Mouse (Mus musculus): ENCODE results near the gene Med13.
"Not testable (repeated sequence)": the region's sequence is repeated elsewhere in the genome, so short reads cannot be mapped to it uniquely, and the experiment has no call there.

The Med13 gene

DNA sequence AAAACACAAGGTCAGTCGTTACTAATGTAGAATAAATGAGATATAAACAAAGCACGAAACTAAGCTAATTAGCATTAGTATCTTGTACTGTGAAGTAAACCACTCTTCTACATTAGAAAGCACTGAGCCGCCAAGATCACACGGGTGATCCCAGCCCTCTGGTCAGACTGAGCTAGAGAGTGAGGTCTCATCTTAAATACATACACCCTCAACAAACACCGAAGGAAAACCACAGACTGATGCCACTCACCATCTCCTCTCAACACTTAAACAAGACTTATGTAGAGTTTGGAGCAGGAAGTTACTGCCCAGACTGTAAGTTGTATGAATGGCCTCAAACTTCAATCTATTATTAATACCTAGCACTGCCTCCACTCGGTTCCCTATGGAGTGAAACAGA lies 47.1 kb downstream of the Med13 start:
- no peak for DNase-seq (ENCODE audit: inconsistent ontology term)

GRCm38 (mm10) chr11:86292201-86292600 lies 65.2 kb downstream of the Med13 start:
- not testable (repeated sequence) for DNase-seq (ENCODE audit: inconsistent ontology term)

DNA sequence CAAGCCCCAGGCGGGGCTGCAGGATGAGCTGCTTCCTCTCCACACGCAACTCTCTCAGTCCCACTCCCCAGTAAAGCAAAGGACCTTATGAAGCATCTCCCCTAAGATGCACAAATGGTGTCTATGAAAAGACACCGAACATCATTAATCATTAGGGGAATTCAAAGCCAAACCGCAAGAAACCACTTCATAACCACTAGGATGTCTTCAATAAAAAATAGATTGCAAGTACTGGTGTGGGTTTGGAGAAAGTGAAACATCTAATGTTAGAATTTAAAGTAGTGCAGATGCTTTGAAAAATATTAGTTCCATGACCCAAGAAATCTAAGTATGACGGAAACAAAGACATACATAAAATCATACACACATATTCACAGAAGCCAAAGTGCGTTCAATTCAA lies 65.7 kb downstream of the Med13 start:
- no peak for DNase-seq (ENCODE audit: inconsistent ontology term)

GRCm38 (mm10) chr11:86285729-86286128 lies 71.7 kb downstream of the Med13 start:
- DNase-seq (ENCODE audit: inconsistent ontology term), result no peak

- no peak for DNase-seq (ENCODE audit: inconsistent ontology term)
Measured at GRCm38 (mm10) chr11:86278442-86279102, 78.8 kb downstream of the Med13 start.

- DNase-seq (ENCODE audit: inconsistent ontology term), result peak; percentile 96
Measured at GRCm38 (mm10) chr11:86257460-86258076, 99.8 kb downstream of the Med13 start, which contains the start of gene Ints2. Gene Ints2 (minus strand): TSS chr11:86257575.

- no peak for DNase-seq (ENCODE audit: inconsistent ontology term)
Measured at GRCm38 (mm10) chr11:86257054-86257453, 100.3 kb downstream of the Med13 start.

GRCm38 (mm10) chr11:86253342-86253741 lies 104.1 kb downstream of the Med13 start:
- DNase-seq (ENCODE audit: inconsistent ontology term), result no peak

GRCm38 (mm10) chr11:86232446-86232845 lies 125.0 kb downstream of the Med13 start:
- no peak for DNase-seq (ENCODE audit: inconsistent ontology term)

DNA sequence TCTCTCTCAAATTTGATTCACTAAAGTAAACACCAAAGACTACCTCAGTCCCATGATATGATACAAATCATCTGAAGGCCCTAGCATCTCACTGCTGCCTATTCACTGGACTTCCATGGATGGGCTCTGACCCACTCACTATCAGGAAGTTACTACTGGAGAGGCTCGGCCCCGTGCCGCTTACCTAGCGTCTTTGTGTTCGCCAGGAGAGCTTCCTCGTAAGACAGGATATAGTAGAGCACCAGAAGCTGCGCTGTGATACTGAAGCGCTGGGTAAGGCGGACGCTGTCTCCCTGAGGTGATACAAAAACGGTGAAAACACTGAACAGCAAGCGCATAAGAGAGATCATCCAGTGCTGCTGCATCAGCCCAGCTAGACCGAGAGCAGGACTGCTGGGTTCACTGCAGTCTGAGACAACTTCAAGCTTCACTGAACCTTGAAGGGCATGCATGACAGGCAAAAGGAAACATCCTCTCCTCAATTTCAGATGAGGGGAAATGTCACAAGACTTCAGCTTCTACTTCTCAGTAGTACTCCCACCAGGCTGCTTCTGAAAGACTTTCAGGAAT lies 125.5 kb downstream of the Med13 start:
- no peak for DNase-seq (ENCODE audit: inconsistent ontology term)

DNA sequence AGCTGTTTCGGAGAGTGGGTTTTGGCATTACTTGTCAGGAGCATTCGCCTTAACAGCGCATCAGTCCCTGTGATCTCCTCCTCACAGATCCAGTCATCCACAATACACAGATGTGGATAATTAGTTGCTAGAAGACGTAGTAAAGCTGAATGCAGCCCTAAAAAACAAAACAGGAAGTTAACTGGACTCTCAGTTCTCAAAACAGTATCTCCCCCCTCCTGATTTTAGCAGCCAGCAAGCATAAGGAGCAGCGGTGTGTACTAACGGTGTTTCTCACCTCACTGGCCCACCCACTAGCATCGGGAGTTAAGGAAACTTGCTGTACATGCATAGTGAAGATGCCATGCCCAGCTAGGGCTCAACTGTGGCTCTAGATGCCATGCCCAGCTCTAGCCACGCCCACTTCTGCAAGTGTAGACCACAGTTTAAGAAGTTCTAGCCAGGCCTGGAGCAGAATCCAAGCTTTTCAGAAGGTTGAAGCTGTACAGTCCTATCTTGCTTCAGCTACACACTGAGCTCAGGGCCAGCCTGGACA lies 130.7 kb downstream of the Med13 start:
- no peak for DNase-seq (ENCODE audit: inconsistent ontology term)

GRCm38 (mm10) chr11:86225761-86226160 lies 131.6 kb downstream of the Med13 start:
- DNase-seq (ENCODE audit: inconsistent ontology term), result no peak

Data from Muller cell, postnatal 12 days (primary cell).